Mouse (Mus musculus) retina, adult 2 months (tissue): Measurements from ENCODE around the gene 5330417H12Rik.

ENCODE experiments used
- DNase-seq: peaks from one replicate; pipeline ENCODE4 v3.0.0-alpha.2; 2012; ENCODE audit warnings: low read depth, low spot score

The 5330417H12Rik gene

DNA sequence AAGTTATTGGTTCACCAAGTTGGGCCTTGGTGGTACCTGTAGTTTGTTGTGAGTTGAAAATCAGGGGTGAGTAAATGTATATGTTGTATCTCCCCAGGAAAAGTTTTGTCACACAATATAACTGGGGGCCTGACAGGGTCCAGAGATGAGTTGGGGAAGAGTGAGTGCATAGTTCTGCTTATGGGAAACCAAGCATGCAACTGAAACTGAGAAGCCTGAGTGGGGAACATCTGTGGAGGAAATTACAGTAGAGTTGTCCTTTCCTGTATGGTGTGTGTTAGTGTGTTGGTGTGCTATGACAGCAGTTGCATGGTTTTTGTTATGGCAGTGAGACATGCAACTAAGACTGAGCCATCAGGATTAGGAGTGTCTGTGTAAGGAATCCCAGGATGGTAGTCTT lies 3.4 kb upstream of the 5330417H12Rik start:
- no peak for DNase-seq

DNA sequence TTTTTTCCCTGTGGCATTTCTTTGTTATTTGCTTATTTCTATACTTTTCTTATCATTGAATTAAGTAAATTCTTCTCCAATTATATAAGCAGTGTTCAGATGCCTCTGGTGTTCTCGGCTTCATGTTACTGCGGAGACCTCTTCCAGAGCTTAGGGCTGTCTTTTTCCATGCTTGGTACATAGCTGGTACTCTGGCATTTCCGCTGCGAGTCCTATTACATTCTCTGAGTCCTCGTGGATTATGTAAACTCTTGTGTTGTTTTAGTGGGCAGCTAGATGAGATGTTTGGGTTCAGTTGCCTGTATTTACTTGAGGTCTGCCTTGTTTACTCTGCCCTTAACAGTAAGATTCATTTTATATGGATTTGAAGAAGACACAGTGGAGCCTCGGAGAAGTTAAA lies 820 bp upstream of the 5330417H12Rik start:
- no peak for DNase-seq

DNA sequence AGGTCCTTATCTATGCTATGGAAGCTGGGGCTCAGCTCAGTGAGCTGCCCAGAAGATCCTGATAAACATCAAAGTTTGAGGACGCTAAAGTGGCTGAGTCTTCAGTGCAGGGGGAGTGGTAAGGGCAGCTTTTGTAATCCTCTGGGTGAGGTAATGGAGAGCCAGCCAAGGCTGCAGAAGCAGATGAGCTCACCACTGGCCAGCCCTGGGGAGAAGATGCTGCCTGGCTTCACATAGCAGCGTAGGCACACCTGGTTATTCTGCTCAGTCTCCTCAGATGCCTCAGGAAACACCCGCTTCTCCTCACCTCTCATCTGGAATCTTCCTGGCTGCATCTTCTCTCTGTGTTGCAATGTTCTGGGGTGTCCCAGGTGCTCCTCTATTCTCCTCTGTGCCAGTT lies 529 bp downstream of the 5330417H12Rik start:
- no peak for DNase-seq

- DNase-seq, result no peak
These were observed 4.8 kb downstream of the 5330417H12Rik start for GRCm38 (mm10) chr7:107620137-107620536.

DNA sequence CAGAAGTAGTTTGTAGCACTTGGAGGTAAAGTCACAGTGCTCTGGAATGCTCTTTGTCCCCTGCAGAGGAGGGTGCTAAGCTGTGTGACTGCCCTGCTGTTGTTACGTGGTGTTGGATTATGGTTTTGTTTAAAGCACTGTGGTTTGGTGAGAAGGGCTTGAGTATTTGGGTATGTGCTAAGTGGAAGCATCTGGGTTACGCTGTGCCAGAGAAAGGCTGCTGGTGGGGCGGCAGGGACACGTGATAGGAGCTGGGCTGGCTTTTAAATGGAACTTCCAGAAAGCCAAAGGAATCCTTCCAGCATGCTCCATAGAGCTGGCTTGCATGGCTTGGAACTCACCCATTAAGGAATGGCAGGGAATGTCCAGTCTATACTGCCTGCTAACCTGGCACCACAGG lies 5.7 kb downstream of the 5330417H12Rik start:
- no peak for DNase-seq

DNA sequence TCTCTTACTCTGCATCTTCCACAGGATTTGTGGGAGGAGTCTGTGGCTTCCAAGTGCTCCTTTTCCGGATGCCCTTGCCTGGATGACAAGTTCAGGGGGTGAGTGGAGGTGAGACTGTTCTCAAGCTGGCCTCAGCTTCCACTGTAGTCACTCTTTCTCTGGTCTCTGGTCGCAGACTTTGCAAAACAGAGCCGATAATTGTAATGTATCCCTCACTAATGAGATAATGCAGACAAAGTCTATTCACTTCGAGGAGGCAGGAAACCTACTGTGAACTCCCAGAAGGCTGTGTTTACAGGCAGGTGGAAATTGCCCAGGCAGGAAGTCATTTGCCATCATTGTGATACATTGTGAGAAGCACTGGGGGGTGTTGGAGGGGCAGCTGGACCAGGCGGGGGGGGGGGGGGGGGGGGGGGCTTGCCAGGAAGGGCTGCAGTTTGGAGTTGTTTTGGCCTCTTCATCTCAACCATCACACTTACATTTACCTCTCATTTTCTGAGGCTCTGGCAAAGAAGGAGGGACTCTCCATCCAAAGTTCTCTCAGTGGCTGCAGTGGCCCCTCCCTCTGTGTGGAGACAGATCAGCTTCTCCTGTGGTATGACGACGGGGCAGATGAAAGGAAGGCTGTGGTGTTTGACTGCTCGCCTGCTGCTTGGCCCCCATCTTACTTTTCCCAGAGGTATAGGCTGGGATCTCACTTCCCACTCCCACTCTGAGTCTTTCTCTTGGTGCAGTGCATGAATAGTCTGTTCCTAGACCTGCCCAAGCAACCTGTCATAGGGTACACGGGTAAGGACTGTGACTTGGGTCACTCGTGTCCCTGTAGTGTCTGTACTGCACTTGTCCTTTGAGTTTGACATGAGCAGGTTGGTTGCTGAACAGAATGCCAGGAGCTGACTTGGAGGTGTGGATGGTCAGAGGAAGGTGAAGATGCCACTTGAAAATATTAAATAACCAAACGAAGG lies 6.7 kb downstream of the 5330417H12Rik start:
- DNase-seq, result no peak

DNA sequence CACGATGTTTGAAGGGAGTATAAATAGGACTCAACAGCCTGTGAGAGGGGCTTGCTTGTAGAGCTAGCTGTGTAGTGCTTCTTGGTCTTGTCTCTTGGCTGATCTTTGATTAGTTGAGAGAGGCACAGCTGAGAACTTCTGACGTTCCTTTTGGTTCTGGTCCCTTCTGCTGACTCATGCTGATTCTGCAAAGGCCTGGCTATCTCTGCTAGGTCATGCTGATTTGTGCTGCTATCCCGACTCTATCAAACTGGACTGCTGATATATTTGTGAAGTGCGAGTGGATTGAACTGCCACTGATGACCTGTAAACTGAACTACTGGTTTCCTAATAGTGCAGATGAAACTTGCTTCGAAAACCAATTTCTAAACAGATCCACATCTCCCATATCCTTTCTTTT lies 14.1 kb downstream of the 5330417H12Rik start:
- no peak for DNase-seq

- no peak for DNase-seq
These were observed 15.2 kb downstream of the 5330417H12Rik start for GRCm38 (mm10) chr7:107609622-107610255.

DNA sequence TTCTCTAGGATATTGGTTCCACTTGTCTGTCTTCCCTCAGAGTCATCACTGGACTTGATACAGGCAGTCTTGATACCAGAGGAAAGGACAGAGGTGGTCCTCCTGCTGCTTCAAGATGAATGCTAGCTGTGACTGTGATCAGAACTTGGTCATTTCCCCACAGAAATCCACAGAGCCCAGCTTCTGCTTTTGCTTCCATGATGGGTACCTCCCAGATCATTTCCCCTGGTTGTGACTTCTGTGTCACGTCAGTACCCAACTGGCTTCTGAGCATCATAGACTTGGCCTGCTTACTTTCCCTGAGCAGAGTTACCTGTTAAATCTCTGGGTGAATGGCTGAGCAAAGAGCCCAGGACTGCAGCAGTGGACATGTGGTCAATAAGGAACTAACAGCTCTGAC lies 17.2 kb downstream of the 5330417H12Rik start:
- DNase-seq, result no peak

DNA sequence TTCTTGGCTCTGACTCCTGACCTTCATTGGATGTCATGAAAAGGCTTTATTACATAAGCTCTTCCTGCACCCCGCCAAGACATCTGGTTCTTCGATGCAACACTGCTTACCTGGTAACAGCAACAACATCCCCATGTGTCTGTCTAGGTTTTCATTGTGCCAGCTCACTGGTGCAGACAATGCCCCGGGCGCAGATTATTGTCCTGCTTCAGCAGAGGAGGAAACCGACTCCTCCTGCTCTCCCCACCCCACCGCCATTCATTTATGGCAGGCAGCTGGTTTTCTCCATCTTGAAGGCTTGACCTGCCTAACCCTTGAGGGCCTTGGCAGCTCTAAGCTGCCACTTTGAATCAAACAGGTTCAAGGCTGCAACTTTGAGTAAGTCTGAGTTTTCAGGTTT lies 22.0 kb downstream of the 5330417H12Rik start:
- no peak for DNase-seq

DNA sequence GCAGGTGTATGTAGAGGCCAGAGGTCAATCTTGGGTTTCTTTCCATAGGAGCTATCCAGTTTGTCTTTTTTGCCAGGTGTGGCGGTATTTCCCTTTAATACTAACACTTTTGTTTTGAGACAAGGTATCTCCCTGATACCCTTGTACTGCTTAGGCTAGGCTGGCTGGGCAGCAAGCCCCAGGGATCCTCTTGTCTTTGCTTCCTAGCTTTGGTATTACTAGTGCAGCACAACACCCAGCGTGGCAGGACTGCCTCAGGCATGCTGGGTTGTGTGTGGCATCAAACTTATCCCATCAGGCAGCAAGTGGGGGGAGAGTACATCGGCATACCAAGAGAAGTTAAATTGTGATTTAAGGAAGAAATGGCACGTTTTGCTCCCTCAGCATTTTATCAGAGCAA lies 22.5 kb downstream of the 5330417H12Rik start:
- DNase-seq, result no peak

- no peak for DNase-seq
These were observed 24.3 kb downstream of the 5330417H12Rik start for GRCm38 (mm10) chr7:107600651-107601050.

GRCm38 (mm10) chr7:107597956-107598355 lies 27.0 kb downstream of the 5330417H12Rik start:
- no peak for DNase-seq

- DNase-seq, result no peak
These were observed 28.2 kb downstream of the 5330417H12Rik start for GRCm38 (mm10) chr7:107596753-107597152.

GRCm38 (mm10) chr7:107595426-107595825 lies 29.5 kb downstream of the 5330417H12Rik start:
- DNase-seq, result no peak

- DNase-seq, result peak; percentile 20
These were observed 30.0 kb downstream of the 5330417H12Rik start, which contains the start of gene Ppfibp2 for GRCm38 (mm10) chr7:107594857-107595402. Ppfibp2 (plus strand) TSS chr7:107595207.

DNA sequence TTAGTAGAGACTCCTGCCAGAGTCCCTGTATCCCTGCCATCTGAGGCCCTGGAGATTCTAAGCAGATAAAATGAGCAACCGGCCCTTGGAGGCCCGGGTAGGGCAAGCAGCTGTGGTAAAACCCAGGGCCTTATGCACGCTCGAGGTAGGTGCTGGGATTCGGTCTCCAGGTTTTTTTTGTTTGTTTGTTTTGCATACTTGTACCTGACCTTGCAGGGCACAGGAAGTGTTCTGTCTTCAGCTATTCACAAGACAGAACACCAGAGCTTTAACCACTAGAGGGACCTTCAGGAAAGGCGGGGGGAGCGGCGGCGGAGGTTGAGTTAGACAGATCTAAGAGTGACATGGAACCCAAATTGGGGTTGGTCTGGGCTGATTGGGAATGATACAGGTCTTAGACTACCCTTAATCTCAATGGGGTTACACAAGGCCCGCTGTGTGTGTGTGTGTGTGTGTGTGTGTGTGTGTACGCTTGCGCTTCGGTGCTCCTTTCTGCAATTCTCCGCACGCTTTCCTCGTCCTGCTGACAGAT lies 30.6 kb downstream of the 5330417H12Rik start:
- peak; percentile 13 for DNase-seq

DNA sequence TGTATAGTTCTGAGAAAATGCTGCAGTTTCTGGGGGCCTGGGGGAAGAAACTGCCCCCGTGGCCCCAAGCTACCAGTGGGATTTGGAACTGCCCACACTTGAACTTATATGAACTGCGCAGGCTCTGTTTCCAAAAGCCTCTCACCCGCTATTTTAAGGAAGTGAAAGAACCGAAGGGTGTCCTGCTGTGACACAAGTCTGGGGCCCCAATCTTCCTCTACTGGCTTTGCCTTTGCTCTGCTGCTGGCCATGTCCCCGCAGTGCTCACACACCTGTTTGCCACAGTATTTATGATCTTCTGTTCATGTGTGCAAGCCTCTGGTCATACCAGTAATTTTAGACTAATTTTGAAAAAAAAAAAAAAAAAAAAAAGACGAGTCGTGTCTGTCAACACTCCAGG lies 31.1 kb downstream of the 5330417H12Rik start:
- DNase-seq, result no peak

- no peak for DNase-seq
These were observed 32.3 kb downstream of the 5330417H12Rik start for GRCm38 (mm10) chr7:107592641-107593040.

GRCm38 (mm10) chr7:107574276-107574675 lies 50.7 kb downstream of the 5330417H12Rik start:
- no peak for DNase-seq
